Mouse (Mus musculus): ENCODE measurements around the gene Dnaja3.

Gene Dnaja3
- long read RNA-seq, experiment 1, transcript Dnaja3-201 (12 exons, 2,648 nt) = minor isoform, 11 of 84 reads
- long read RNA-seq, experiment 1, transcript Dnaja3-202 (11 exons, 2,505 nt) = major isoform, 59 of 84 reads
- long read RNA-seq, experiment 1, partial matches to known transcripts = 4 of 84 reads
- long read RNA-seq, experiment 1, other reads (novel, unspliced or antisense) = 10 of 84 reads
- long read RNA-seq, experiment 2, transcript Dnaja3-202 (11 exons, 2,505 nt) = major isoform, 54 of 73 reads
- long read RNA-seq, experiment 2, transcript Dnaja3-201 (12 exons, 2,648 nt) = minor isoform, 8 of 73 reads
- long read RNA-seq, experiment 2, partial matches to known transcripts = 5 of 73 reads
- long read RNA-seq, experiment 2, other reads (novel, unspliced or antisense) = 6 of 73 reads

DNA sequence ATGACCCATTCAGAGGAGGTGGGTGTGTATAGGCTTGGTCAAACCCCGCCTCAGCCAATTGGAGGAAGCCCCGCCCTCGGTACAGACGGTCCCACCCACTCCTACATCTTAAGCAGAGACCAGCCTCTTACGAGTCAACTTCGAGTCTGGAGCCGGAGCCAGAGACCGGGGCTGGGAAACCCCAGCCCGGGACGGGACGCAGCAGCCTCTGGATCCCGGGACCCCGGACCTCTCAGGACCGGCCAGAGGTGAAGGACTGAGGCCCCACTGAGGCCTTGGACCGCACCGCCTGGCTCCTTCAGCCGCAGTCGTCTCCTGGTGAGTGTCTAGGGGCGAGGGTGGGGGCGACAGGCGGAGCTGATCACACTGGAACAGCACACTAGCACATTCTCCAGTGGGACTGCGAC, at the start of gene Dnaja3, which contains the start of gene Vasn:
TSS of gene Dnaja3 (plus strand) at position 159 of the 407 bp plus-strand sequence.
TSS of gene Vasn (plus strand) at position 111 of the 407 bp plus-strand sequence.
- intact Hi-C loops (cut with DNase I) = no loop called here

DNA sequence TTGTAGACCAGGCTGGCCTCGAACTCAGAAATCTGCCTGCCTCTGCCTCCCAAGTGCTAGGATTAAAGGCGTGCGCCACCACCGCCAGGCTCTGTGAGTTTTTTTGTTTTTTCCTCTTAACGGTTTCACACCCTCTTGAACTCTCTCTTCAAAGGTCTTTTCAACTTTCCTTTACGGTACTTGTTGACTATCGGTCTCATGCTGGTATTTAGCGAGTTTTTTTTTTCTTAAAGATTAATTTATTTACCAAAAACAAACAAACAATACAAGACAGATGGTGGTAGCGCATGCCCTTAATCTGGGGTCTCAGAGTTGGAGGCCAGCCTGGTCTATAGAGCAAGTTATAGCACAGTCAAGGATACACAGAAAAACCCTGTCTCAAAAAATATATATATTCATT, 49.6 kb upstream of the Dnaja3 start:
- intact Hi-C loops (cut with DNase I) = no loop called here

- intact Hi-C loops (cut with DNase I) = no loop called here
Measured at GRCm38 (mm10) chr16:4592909-4593875, 46.6 kb upstream of the Dnaja3 start.

DNA sequence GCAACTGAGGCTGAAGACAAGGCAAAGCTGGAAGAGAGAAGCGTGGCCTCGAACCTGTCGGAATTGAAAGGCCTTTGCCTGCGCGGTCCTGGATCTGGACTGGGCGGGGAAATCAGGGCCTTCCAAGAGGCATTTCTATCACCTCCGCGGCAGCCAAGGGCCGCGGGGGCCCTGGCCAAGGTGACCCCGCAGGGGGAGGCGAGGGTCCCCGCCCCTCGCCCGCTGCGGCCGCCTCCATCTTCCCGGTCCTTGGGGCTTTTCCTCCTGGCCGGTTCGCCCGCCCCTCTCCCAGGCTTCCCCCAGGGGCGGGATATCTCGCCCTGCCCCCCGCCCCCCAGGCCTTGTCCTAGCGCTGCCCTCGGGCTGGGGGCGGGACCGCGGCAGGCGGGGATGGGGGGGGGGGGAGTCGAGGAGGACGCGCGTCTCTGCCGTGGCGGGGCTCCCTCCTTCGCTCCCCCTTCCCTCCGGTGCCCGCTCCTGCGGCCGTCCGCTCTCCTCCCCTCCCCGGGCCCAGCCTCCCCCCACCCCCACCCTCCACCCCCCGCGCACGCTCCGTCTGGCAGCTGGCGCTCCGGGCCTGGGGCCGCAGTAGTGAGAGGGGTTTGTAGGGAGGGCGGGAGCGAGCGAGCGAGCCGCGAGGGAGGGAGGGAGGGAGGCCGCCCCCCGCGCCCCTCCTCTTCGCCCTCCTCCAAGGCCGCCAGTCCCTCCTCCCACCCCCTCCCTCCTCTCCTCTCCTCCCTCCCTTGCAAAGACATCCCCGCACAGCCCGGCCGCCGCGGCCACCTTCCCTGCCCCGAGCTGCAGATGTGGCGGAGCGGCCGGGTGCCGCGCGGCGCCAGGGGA, 45.6 kb upstream of the Dnaja3 start, which contains the start of gene Glis2:
TSS of gene Glis2 (plus strand) at position 743 of the 843 bp plus-strand sequence.
- intact Hi-C loops (cut with DNase I) = no loop called here

GRCm38 (mm10) chr16:4594814-4595526, 44.8 kb upstream of the Dnaja3 start:
- intact Hi-C loops (cut with DNase I) = no loop called here

- intact Hi-C loops (cut with DNase I) = no loop called here
Measured at GRCm38 (mm10) chr16:4595527-4595963, 44.2 kb upstream of the Dnaja3 start.

DNA sequence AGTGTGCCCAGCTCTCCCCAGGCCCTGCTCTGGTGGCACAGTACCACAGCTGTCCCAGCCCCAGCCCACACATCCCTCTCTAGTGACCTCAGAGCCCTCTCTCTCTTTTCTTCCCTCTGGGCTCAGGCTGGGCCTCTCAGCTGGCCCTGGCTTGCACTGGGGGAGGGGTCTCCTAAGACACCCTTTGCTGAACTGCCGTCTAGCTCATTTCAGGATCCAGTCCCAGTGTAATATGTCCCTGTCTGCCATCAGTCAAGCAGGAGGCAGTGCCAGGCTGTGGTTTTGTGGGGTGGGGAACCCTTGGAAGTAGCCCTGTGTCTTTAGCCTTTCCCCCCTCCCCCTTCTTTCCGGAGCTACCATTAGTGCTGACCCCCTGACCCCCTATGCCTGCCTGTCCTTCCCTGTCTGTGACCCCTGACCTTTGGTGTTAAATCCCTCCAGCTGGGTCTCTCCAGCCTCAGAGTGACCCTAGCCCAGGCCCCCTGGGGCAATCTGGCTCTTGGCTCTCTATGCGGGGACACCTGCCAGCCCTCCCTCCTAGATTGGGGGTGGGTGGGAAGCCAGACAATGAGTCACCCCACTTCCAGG, 43.6 kb upstream of the Dnaja3 start:
- intact Hi-C loops (cut with DNase I) = no loop called here

- intact Hi-C loops (cut with DNase I) = no loop called here
Measured at GRCm38 (mm10) chr16:4596836-4597235, 43.0 kb upstream of the Dnaja3 start.

DNA sequence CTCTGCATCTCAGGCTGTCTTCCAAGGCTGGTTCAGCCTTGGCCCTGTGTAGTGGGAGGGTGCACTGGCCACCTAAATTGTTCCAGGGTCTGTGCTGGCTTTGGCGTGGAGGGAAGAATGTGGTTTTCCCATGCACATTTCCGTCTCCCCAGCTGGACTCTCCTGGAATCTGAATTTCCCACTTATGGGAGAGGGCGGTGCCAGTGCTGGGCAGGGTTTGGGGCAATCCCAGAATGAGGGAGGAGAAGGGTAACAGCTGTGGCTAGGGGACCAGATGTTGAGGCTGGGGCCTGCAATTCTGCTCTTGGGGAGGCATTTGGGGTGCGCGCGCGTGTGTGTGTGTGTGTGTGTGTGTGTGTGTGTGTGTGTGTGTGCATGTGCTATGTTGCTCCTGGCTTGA, 42.5 kb upstream of the Dnaja3 start:
- intact Hi-C loops (cut with DNase I) = no loop called here

DNA sequence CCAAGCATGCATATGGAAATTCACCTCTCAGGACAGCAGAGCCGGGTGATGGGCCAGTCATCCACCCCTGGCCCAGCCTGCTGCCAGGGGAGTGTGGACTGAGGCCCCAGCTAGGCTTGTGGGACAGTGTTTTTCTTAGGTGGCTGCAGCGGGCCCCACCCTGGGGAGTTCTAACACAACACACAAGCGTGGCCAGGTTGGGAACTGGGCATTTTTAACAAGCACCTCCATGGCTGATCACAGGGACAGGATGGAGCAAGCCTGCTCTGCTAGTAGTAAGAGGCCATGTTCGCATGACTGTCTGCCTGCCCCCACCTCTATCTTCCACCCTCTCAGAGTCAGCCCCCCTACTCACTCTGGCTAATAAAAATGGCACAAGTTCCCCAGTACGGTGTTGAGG, 41.7 kb upstream of the Dnaja3 start:
- intact Hi-C loops (cut with DNase I) = no loop called here

DNA sequence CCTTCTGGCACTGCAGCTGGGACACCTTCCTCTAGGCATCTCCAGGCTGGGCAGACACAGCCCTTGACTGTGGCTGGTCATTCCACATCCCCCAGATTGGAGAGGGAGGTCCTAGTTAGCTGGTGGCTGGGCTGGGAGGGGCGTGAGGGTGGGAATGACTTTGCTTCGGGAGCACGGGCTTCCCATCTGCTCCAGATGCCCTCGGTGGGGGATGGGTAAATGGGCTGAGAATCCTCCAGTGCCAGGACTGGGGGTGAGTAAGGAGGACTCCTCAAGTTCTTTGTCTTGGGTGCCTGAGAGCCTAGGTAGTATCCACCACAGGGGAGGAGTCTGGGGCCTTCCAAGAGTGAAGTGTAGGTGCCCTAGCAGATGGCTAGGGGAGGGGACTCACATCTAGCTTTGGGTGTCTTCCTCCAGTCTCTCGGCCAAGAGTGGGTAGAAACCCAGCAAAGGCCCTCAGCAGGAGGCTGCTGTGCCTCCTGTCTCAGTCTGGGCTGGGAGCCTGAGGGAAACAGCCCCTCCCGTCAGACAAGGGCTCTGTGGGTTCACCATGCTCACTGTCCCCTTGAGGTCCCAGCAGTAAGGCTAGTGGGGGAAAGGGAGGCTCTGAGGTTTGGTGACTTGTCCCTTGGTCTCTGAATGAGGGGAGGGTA, 40.8 kb upstream of the Dnaja3 start:
- intact Hi-C loops (cut with DNase I) = no loop called here

GRCm38 (mm10) chr16:4599616-4600015, 40.2 kb upstream of the Dnaja3 start:
- intact Hi-C loops (cut with DNase I) = no loop called here

GRCm38 (mm10) chr16:4600701-4601310, 39.0 kb upstream of the Dnaja3 start:
- intact Hi-C loops (cut with DNase I) = no loop called here

DNA sequence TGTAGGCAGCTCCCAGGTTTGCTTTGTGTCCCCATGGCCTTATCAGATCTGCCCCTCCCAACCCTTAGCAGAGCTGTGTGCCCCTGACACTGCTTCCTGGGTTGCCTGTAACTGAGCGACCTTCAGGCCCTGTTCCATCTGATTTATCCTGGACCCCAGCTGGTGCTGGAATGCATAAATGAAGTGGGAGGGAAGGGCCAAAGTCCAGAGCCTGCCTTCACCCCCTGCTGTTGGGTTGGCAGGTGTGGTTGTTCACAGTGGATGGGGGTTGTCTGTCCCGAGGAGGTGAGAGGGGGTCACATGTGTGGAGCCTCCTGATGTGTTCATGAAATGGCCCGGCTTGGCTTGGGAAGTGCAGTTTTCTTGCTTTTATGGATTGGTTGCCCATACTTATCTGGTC, 37.6 kb upstream of the Dnaja3 start:
- intact Hi-C loops (cut with DNase I) = no loop called here

DNA sequence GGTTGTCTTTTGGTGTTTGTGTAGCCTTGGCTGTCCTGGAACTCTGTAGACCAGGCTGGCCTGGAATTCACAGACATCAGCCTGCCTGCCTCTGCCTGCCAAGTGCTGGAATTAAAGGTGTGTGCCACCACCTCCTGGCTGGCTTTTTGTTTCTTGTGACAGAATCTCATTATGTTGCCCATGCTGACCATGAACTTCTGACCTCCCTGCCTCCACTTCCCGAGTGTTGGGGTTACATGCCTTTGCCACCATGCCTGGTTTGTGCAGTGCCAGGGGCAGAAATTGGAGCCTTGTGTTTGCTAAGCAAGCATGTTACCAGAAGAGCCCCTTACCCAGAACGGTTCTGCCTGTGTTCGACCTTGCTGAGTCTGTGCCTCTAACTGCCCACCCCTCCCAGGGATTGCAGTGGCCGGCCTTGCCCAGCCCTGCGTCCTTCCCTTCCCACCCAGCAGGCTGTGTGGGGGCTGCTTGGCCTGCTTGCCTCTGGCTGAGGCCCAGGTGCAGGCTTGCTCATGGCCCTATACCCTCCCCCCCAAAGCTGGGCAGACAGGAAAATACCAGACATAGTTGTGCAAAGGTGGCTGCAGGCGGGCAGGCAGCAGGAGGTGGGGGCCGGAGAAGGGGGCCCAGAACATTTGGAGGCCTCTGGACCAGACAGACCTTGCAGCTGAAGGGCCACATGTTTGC, 36.9 kb upstream of the Dnaja3 start:
- intact Hi-C loops (cut with DNase I) = no loop called here

GRCm38 (mm10) chr16:4603453-4603837, 36.3 kb upstream of the Dnaja3 start:
- intact Hi-C loops (cut with DNase I) = no loop called here

GRCm38 (mm10) chr16:4604293-4604837, 35.4 kb upstream of the Dnaja3 start:
- intact Hi-C loops (cut with DNase I) = no loop called here

DNA sequence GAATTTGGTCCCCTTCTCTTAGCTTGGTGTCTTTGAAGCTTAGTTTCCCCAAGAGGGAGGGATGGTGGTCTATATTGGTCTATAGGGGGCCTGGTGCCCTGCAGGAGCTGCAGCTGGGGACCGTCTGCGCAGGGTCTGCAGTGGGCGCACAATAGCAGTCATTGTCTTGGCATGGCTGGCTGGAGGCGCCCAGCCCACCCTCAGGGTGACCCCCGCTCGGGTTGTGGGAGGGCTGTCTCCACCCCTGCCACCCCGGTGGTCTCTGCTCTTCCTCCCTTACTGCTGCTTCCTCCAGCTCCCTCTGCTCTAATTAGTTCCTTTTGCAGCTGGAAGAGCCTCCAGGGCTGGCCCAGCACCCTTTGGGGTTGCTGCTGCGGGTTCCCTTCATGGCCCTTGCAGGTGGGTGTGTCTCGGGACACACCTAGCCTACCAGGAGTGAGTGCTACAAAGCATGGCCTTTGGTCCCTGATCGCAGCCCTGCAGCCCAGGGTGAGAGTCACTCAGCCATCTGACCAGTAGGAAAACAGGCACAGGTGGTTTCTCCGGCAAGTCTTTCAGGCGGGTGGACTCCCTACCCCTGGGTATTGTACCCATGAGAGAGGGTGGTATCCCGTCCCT, 34.2 kb upstream of the Dnaja3 start:
- intact Hi-C loops (cut with DNase I) = no loop called here

Measured in adrenal gland (tissue).